In genomic region chr15:94435532-94435931, GRCm38 (mm10) we compare ENCODE assay signal across 15 mouse cellular contexts.
"Had no signal": no experiment of that assay in that cellular context is flagged by ENCODE, and none has a peak within 500 bp of the region (broad histone marks: within the 10 kb centered on the region; RNA-seq: fewer than 3 reads in every experiment).

No protein-coding gene starts in this region.

- H3K27ac ChIP-seq: layer of hippocampus, adult 2 months; limb, embryonic 10.5 days; liver, embryonic 15.5 days; stomach, embryonic 15.5 days had no signal

- H3K9ac ChIP-seq: liver, embryonic 15.5 days; stomach, embryonic 15.5 days had no signal

- ATAC-seq: intestine, embryonic 16.5 days; lung, postnatal 0 days had no signal

- H3K4me3 ChIP-seq: layer of hippocampus, adult 2 months; limb, embryonic 10.5 days; liver, embryonic 15.5 days; stomach, embryonic 15.5 days had no signal

- DNase-seq: kidney, adult 8-10 months; kidney, postnatal 4 days; lung, adult 2 months; lung, postnatal 36 days; midbrain, embryonic 14.5 days; right cerebral cortex, postnatal 14 days; thymus, adult 2 months; thymus, postnatal 25 days had no signal

- H3K9me3 ChIP-seq: limb, embryonic 10.5 days; liver, embryonic 15.5 days; stomach, embryonic 15.5 days had no signal

- H3K36me3 ChIP-seq: limb, embryonic 10.5 days; liver, embryonic 15.5 days; stomach, embryonic 15.5 days had no signal

- H3K4me2 ChIP-seq: liver, embryonic 11.5 days; liver, embryonic 15.5 days; stomach, embryonic 15.5 days had no signal

- H3K27me3 ChIP-seq: liver, embryonic 15.5 days; stomach, embryonic 15.5 days had no signal

- H3K4me1 ChIP-seq: liver, embryonic 15.5 days; stomach, embryonic 15.5 days had no signal
